Comparison of ENCODE assay signal across 8 mouse cellular contexts in genomic region chr1:36030421-36030821, GRCm38 (mm10). TPM values are rescaled to one million over a fixed set of nuclear protein-coding genes. Genes with fewer than 3 reads are reported as not detected.
DNase-seq lines count a peak whose midpoint lies in the region; ATAC-seq lines count a peak whose summit lies in the region.

No protein-coding gene starts in this region.

- ATAC-seq in embryonic facial prominence, embryonic 14.5 days (ENCODE audit: low read depth) = peak; percentile 97

- DNase-seq in adrenal gland, adult (ENCODE audit: inconsistent age in 2 of 2, low spot score in 1 of 2) = peak; percentile 84 to 89
- no peak for DNase-seq in adrenal gland, postnatal 4 days (ENCODE audit: low spot score in 2 of 2)
- DNase-seq in adipocyte (ENCODE audit: low spot score) = peak; percentile 96
- DNase-seq in embryonic facial prominence, embryonic 14.5 days (ENCODE audit: low spot score) = peak; percentile 95
- DNase-seq in heart, embryonic 10.5 days (ENCODE audit: low spot score) = no peak
- peak; percentile 84 for DNase-seq in layer of hippocampus, adult 9-11 months
- DNase-seq in lung, postnatal 25 days (ENCODE audit: low spot score) = peak; percentile 67
- peak; percentile 68 for DNase-seq in testis, postnatal 14 days (ENCODE audit: low spot score)

- no peaks in the 10 kb centered on the region for H3K9me3 ChIP-seq in embryonic facial prominence, embryonic 14.5 days (ENCODE audit: control insufficient read depth, low read length)
- no peaks in the 10 kb centered on the region for H3K9me3 ChIP-seq in heart, embryonic 10.5 days

- peaks cover 15% of the 10 kb centered on the region; the same call in 1 of the 2 replicates for H3K4me1 ChIP-seq in embryonic facial prominence, embryonic 14.5 days (ENCODE audit: control insufficient read depth, insufficient read depth, low read length)
- peaks cover 13% of the 10 kb centered on the region for H3K4me1 ChIP-seq in heart, embryonic 10.5 days

- no peaks in the 10 kb centered on the region for H3K36me3 ChIP-seq in embryonic facial prominence, embryonic 14.5 days (ENCODE audit: control insufficient read depth, insufficient read depth, low read length)
- no peaks in the 10 kb centered on the region for H3K36me3 ChIP-seq in heart, embryonic 10.5 days

- no peaks in the 10 kb centered on the region for H3K27me3 ChIP-seq in embryonic facial prominence, embryonic 14.5 days (replicated peaks; ENCODE audit: control insufficient read depth, insufficient read depth, low read length)
- H3K27me3 ChIP-seq in heart, embryonic 10.5 days (ENCODE audit: insufficient read depth, poor library complexity, severe bottlenecking) = no peaks in the 10 kb centered on the region

- peak overlapping the region; percentile 75 for H3K27ac ChIP-seq in embryonic facial prominence, embryonic 14.5 days (replicated peaks; ENCODE audit: low read depth, low read length)
- peak overlapping the region; percentile 31 for H3K27ac ChIP-seq in heart, embryonic 10.5 days

- H3K4me3 ChIP-seq in embryonic facial prominence, embryonic 14.5 days (ENCODE audit: low read depth, low read length) = no peak overlapping the region
- H3K4me3 ChIP-seq in heart, embryonic 10.5 days = no peak overlapping the region

- 19% methylated on average over 10 of the region's 10 CpGs for WGBS in embryonic facial prominence, embryonic 14.5 days
- 23% methylated on average over 10 of the region's 10 CpGs for WGBS in heart, embryonic 10.5 days

- H3K4me2 ChIP-seq in embryonic facial prominence, embryonic 14.5 days (ENCODE audit: low read depth, low read length) = peak overlapping the region; percentile 32

- no peak overlapping the region for H3K9ac ChIP-seq in embryonic facial prominence, embryonic 14.5 days (ENCODE audit: low read depth, low read length)

RNA-seq across cellular contexts. Expression of gene Hs6st1, which starts 37.8 kb away (rescaled TPM):
- 10 to 100 TPM; 79.2 to 89.3 TPM for total RNA-seq in adrenal gland, postnatal 4 days (2021)
- 10.1 and 11.5 TPM in 2 replicates for polyA plus RNA-seq in embryonic facial prominence, embryonic 14.5 days (2014; fragmentation: Nextera tagmentation; extraction: Ambion mirVana)
- 3.5 and 5.7 TPM in 2 replicates for polyA plus RNA-seq in heart, embryonic 10.5 days (2016; fragmentation: Nextera tagmentation; extraction: Ambion mirVana)

Comparison
In these comparisons a context has a peak if more than half of its experiments do, and no peak if none do; other contexts are left out.
1. DNase-seq: peak in adrenal gland, adult (2 of 2), adipocyte (single experiment), embryonic facial prominence, embryonic 14.5 days (single experiment), layer of hippocampus, adult 9-11 months (single experiment), lung, postnatal 25 days (single experiment) and testis, postnatal 14 days (single experiment); none in adrenal gland, postnatal 4 days (0 of 2) and heart, embryonic 10.5 days (single experiment).